Mouse (Mus musculus) thymus, postnatal 10 days (tissue): ENCODE measurements around the gene Atp2b2.
A peak's percentile ranks its signal among the peaks of the same experiment; 100 is the strongest.

Experiments
- DNase-seq, 2 experiments: peaks; one replicate each; pipeline ENCODE4 v3.0.0; 2021; ENCODE audit warnings: low spot score in 2 of 2

Gene Atp2b2

GRCm38 (mm10) chr6:114042332-114042731 lies at the start of gene Atp2b2:
Gene Atp2b2, minus strand, starts transcription at chr6:114042613.
- no peak for DNase-seq

- DNase-seq, result peak in 1 of 2 experiments; percentile 26
These were observed 47.2 kb upstream of the Atp2b2 start for GRCm38 (mm10) chr6:114089626-114090025.

- DNase-seq, result no peak
These were observed 44.7 kb upstream of the Atp2b2 start for GRCm38 (mm10) chr6:114087106-114087505.

- DNase-seq, result no peak
These were observed 36.1 kb upstream of the Atp2b2 start for GRCm38 (mm10) chr6:114078556-114078955.

GRCm38 (mm10) chr6:114076560-114076959 lies 34.1 kb upstream of the Atp2b2 start:
- DNase-seq, result no peak

GRCm38 (mm10) chr6:114076061-114076460 lies 33.6 kb upstream of the Atp2b2 start:
- DNase-seq, result no peak

GRCm38 (mm10) chr6:114074929-114075328 lies 32.5 kb upstream of the Atp2b2 start:
- DNase-seq, result no peak

GRCm38 (mm10) chr6:114074256-114074655 lies 31.8 kb upstream of the Atp2b2 start:
- DNase-seq, result no peak

GRCm38 (mm10) chr6:114071564-114071963 lies 29.2 kb upstream of the Atp2b2 start:
- DNase-seq, result peak in 1 of 2 experiments; percentile 14

GRCm38 (mm10) chr6:114063100-114063499 lies 20.7 kb upstream of the Atp2b2 start:
- DNase-seq, result no peak

GRCm38 (mm10) chr6:114062688-114063087 lies 20.3 kb upstream of the Atp2b2 start:
- DNase-seq, result no peak

GRCm38 (mm10) chr6:114059206-114059605 lies 16.8 kb upstream of the Atp2b2 start:
- DNase-seq, result no peak

GRCm38 (mm10) chr6:114058030-114058808 lies 15.8 kb upstream of the Atp2b2 start:
- DNase-seq, result no peak

GRCm38 (mm10) chr6:114055311-114055710 lies 12.9 kb upstream of the Atp2b2 start:
- no peak for DNase-seq

- no peak for DNase-seq
These were observed 2.5 kb upstream of the Atp2b2 start for GRCm38 (mm10) chr6:114044962-114045361.

- DNase-seq, result no peak
These were observed 423 bp upstream of the Atp2b2 start for GRCm38 (mm10) chr6:114042836-114043235.

- DNase-seq, result no peak
These were observed 515 bp downstream of the Atp2b2 start for GRCm38 (mm10) chr6:114041911-114042284.

- DNase-seq, result no peak
These were observed 1.1 kb downstream of the Atp2b2 start for GRCm38 (mm10) chr6:114041097-114041910.

- DNase-seq, result no peak
These were observed 6.7 kb downstream of the Atp2b2 start for GRCm38 (mm10) chr6:114035704-114036103.

GRCm38 (mm10) chr6:114032822-114033221 lies 9.6 kb downstream of the Atp2b2 start:
- DNase-seq, result no peak

- DNase-seq, result no peak
These were observed 18.6 kb downstream of the Atp2b2 start for GRCm38 (mm10) chr6:114023794-114024193.

GRCm38 (mm10) chr6:114022104-114022503 lies 20.3 kb downstream of the Atp2b2 start:
- no peak for DNase-seq

- DNase-seq, result no peak
These were observed 28.6 kb downstream of the Atp2b2 start for GRCm38 (mm10) chr6:114013801-114014200.
